Mouse (Mus musculus): ENCODE measurements around the gene Zfr2. TPM values are rescaled to one million over a fixed set of nuclear protein-coding genes. Genes with fewer than 3 reads are reported as not detected.

Zfr2 gene
- 5.1 and 8.2 TPM in 2 replicates for polyA plus RNA-seq (2012; rRNA removed)

GRCm38 (mm10) chr10:81232580-81233225, at the start of gene Zfr2:
TSS of gene Zfr2 (plus strand) at chr10:81233155.
- WGBS = 5% methylated on average over 29 of the region's 29 CpGs
- peak; percentile 88 for DNase-seq (ENCODE audit: low read depth, low spot score)

GRCm38 (mm10) chr10:81183805-81184204, 49.1 kb upstream of the Zfr2 start, which contains the start of gene 4930442H23Rik:
TSS of gene 4930442H23Rik (minus strand) at chr10:81183849.
- DNase-seq (ENCODE audit: low read depth, low spot score) = no peak
- 78% methylated on average over 5 of the region's 5 CpGs for WGBS

- DNase-seq (ENCODE audit: low read depth, low spot score) = no peak
- 36% methylated on average over 4 of the region's 4 CpGs for WGBS
Observed at GRCm38 (mm10) chr10:81184765-81185164, 48.2 kb upstream of the Zfr2 start.

- DNase-seq (ENCODE audit: low read depth, low spot score) = no peak
Observed at GRCm38 (mm10) chr10:81187161-81187560, 45.8 kb upstream of the Zfr2 start.

GRCm38 (mm10) chr10:81189821-81190220, 43.1 kb upstream of the Zfr2 start:
- no peak for DNase-seq (ENCODE audit: low read depth, low spot score)
- 88% methylated on average over 26 of the region's 26 CpGs for WGBS

More at GRCm38 (mm10) chr10:81187161-81187560, 45.8 kb upstream of the Zfr2 start:
- WGBS = 91% methylated on average over 9 of the region's 9 CpGs

- 68% methylated on average over 31 of the region's 31 CpGs for WGBS
- no peak for DNase-seq (ENCODE audit: low read depth, low spot score)
Observed at GRCm38 (mm10) chr10:81190236-81190911, 42.6 kb upstream of the Zfr2 start.

- no peak for DNase-seq (ENCODE audit: low read depth, low spot score)
Observed at GRCm38 (mm10) chr10:81190912-81191321, 42.0 kb upstream of the Zfr2 start.

GRCm38 (mm10) chr10:81191342-81191982, 41.5 kb upstream of the Zfr2 start:
- 72% methylated on average over 18 of the region's 18 CpGs for WGBS
- no peak for DNase-seq (ENCODE audit: low read depth, low spot score)

More at GRCm38 (mm10) chr10:81190912-81191321, 42.0 kb upstream of the Zfr2 start:
- 51% methylated on average over 6 of the region's 6 CpGs for WGBS

GRCm38 (mm10) chr10:81192270-81192967, 40.5 kb upstream of the Zfr2 start:
- no peak for DNase-seq (ENCODE audit: low read depth, low spot score)

GRCm38 (mm10) chr10:81192968-81193501, 39.9 kb upstream of the Zfr2 start:
- DNase-seq (ENCODE audit: low read depth, low spot score) = no peak

More at GRCm38 (mm10) chr10:81192270-81192967, 40.5 kb upstream of the Zfr2 start:
- WGBS = under 1% methylated on average over 93 of the region's 93 CpGs

GRCm38 (mm10) chr10:81193991-81194774, 38.8 kb upstream of the Zfr2 start:
- 10% methylated on average over 37 of the region's 37 CpGs for WGBS
- no peak for DNase-seq (ENCODE audit: low read depth, low spot score)

More at GRCm38 (mm10) chr10:81192968-81193501, 39.9 kb upstream of the Zfr2 start:
- 2% methylated on average over 19 of the region's 19 CpGs for WGBS

- no peak for DNase-seq (ENCODE audit: low read depth, low spot score)
- 65% methylated on average over 4 of the region's 4 CpGs for WGBS
Observed at GRCm38 (mm10) chr10:81195300-81195699, 37.7 kb upstream of the Zfr2 start.

- no peak for DNase-seq (ENCODE audit: low read depth, low spot score)
- 49% methylated on average over 11 of the region's 11 CpGs for WGBS
Observed at GRCm38 (mm10) chr10:81196470-81197065, 36.4 kb upstream of the Zfr2 start.

- no peak for DNase-seq (ENCODE audit: low read depth, low spot score)
- WGBS = 50% methylated on average over 6 of the region's 6 CpGs
Observed at GRCm38 (mm10) chr10:81197305-81197704, 35.6 kb upstream of the Zfr2 start.

- DNase-seq (ENCODE audit: low read depth, low spot score) = no peak
- 3% methylated on average over 9 of the region's 9 CpGs for WGBS
Observed at GRCm38 (mm10) chr10:81198230-81198629, 34.7 kb upstream of the Zfr2 start.

- 87% methylated on average over 6 of the region's 6 CpGs for WGBS
- no peak for DNase-seq (ENCODE audit: low read depth, low spot score)
Observed at GRCm38 (mm10) chr10:81198990-81199389, 34.0 kb upstream of the Zfr2 start.

GRCm38 (mm10) chr10:81200141-81200540, 32.8 kb upstream of the Zfr2 start:
- WGBS = 83% methylated on average over 13 of the region's 13 CpGs

GRCm38 (mm10) chr10:81200605-81201287, 32.2 kb upstream of the Zfr2 start:
- DNase-seq (ENCODE audit: low read depth, low spot score) = no peak
- WGBS = 81% methylated on average over 20 of the region's 20 CpGs

More at GRCm38 (mm10) chr10:81200141-81200540, 32.8 kb upstream of the Zfr2 start:
- DNase-seq (ENCODE audit: low read depth, low spot score) = no peak
